Mouse (Mus musculus) bone marrow macrophage, adult 2 months (primary cell): ENCODE data around the gene Cenpu.

ENCODE experiments used
- CTCF ChIP-seq: IDR thresholded peaks from 2 replicates; pipeline ENCODE4 v1.5.1; 2012; ENCODE audit warnings: low read depth, mild to moderate bottlenecking, low read length, moderate library complexity
- POLR2A ChIP-seq: IDR thresholded peaks from 2 replicates; pipeline ENCODE4 v1.6.1; 2012; ENCODE audit warnings: mild to moderate bottlenecking, low read depth, low read length, borderline replicate concordance

- TF ChIP-seq CTCF: no peak
- TF ChIP-seq POLR2A: no peak
Observed at GRCm38 (mm10) chr8:46567946-46568345, 16.1 kb downstream of the Cenpu start.
